Mouse (Mus musculus) cerebellum, adult 18-20 months (tissue): Measurements from ENCODE around the gene Pcgf1.

Experiments
- DNase-seq, 2 experiments: peaks; one replicate each; pipeline ENCODE4 v3.0.0; 2021

The Pcgf1 gene

GRCm38 (mm10) chr6:83066441-83066840 is 11.2 kb upstream of the Pcgf1 start:
- DNase-seq, result no peak

GRCm38 (mm10) chr6:83068221-83068620 is 9.4 kb upstream of the Pcgf1 start:
- DNase-seq, result no peak

GRCm38 (mm10) chr6:83068706-83069487 is 8.8 kb upstream of the Pcgf1 start:
- DNase-seq, result no peak

DNA sequence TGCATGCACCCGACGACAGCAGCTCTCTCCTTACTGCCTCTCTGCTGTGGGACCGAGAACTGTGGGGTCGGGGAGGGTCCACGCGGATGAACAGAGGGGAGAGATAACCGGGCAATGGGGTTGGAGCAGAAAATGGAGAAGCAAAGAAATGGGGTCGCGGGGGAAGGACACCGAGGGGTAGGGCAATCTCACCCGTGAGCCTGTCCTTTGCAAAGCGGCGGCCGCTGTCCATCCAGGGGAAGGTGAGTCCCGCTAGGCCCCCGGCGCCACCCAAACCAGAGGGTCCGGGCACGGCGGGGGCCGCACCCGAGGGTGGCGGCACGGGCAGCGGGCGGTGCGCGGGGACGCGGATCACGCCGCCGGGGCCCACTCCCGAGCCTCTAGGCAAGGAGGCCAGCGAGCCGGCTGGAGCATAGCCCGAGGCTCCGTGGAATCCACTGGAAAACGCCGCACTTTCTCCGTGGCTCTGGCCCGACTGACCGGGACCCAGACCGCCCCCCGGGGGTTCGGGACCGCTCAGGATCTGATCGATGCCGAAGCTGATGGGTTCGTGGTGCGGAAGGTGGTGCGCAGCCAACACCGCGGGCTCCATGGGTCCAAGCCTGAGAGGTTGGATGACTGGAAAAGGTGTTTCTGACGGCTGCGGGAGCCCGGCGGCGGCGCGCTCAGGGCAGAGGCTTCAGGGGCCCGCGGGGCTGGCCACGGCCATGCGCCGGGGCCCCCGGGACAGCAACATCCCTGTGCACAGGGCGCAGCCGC is 8.0 kb upstream of the Pcgf1 start:
- DNase-seq, result no peak

DNA sequence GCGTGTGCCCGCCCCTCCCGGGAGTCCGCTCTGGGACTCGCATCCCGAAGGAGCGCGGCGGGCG is 7.6 kb upstream of the Pcgf1 start, which contains the start of gene Tlx2:
Tlx2 (minus strand) TSS at position 47 of the 64 bp plus-strand sequence.
- peak in 1 of 2 experiments; percentile 34 for DNase-seq

- peak in 1 of 2 experiments; percentile 58 for DNase-seq
Measured at GRCm38 (mm10) chr6:83070311-83071219, 7.1 kb upstream of the Pcgf1 start.

- peak in 1 of 2 experiments; percentile 33 for DNase-seq
Measured at GRCm38 (mm10) chr6:83071220-83071619, 6.4 kb upstream of the Pcgf1 start.

GRCm38 (mm10) chr6:83074979-83075378 is 2.7 kb upstream of the Pcgf1 start:
- no peak for DNase-seq

DNA sequence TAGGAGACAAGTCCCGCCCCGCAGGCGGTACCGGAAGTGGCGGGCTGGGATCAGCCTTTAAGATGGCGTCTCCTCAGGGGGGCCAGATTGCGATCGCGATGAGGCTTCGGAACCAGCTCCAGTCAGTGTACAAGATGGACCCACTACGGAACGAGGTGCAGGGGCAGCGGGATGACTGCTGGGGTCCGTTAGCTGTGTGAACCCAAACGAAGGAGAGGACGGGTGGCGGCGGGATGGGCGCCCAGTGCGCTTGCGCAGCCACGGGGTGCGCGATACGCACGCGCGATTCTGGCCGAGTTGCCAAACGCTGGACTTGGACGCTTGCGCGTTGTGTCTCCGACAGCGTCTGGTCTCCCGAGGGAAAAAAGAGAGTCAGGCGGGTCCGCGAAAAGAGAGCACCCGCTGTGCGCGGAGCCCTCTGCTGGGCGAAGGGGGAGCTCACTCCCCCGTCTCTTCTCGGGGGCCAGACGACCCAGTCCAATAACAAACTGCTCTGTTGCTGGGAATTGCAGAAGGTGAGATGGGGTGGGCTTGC is 722 bp downstream of the Pcgf1 start:
- DNase-seq, result peak; percentile 87 to 100

GRCm38 (mm10) chr6:83080210-83080609 is 2.5 kb downstream of the Pcgf1 start:
- DNase-seq, result no peak

- no peak for DNase-seq
Measured at GRCm38 (mm10) chr6:83083497-83083896, 5.8 kb downstream of the Pcgf1 start.

- no peak for DNase-seq
Measured at GRCm38 (mm10) chr6:83084477-83084876, 6.8 kb downstream of the Pcgf1 start.

GRCm38 (mm10) chr6:83086121-83087035 is 8.7 kb downstream of the Pcgf1 start, which contains the start of gene Lbx2:
TSS of gene Lbx2 (plus strand) at chr6:83086367.
- no peak for DNase-seq

- DNase-seq, result no peak
Measured at GRCm38 (mm10) chr6:83087205-83087925, 9.7 kb downstream of the Pcgf1 start.

GRCm38 (mm10) chr6:83087926-83088260 is 10.2 kb downstream of the Pcgf1 start:
- DNase-seq, result no peak

- DNase-seq, result no peak
Measured at GRCm38 (mm10) chr6:83092416-83093127, 14.9 kb downstream of the Pcgf1 start.

DNA sequence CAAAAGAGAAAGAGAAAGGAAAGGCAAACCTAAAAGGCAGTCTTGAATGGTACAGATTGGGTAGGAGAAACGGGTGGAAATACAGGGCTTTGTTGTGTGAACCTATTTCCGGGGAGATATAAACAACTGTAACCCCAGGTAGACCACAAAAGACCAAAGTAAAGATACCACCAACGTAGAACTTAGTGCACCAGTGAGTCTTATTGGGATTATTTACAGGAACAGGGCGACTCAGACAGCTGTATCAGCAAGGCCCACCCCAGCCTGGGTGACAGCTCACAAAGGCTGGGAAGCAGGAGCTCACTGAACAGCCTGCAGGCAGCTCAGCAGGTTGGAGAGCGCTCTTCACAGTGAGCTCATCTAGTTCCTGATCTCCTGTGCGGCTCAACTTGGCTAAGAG is 18.3 kb downstream of the Pcgf1 start:
- no peak for DNase-seq

DNA sequence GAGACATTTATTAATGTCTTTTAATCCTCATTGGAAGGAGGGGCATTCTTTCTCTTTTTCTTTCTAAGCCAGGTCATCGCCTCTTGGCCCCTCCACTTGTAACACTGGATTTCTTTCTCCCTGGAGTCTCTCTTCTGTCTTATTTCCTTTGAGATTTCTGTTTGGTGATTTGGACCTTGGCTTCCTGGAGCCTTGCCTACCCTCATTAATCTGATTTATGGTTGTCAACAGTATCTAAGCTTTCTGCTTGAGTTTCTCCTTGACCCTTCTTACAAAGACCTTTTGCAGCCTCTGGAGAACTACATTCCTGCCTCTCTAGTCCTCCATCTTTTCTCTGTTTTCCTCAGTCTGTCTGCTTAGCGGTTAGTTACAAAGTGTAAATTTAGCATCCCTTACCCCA is 20.7 kb downstream of the Pcgf1 start:
- no peak for DNase-seq

DNA sequence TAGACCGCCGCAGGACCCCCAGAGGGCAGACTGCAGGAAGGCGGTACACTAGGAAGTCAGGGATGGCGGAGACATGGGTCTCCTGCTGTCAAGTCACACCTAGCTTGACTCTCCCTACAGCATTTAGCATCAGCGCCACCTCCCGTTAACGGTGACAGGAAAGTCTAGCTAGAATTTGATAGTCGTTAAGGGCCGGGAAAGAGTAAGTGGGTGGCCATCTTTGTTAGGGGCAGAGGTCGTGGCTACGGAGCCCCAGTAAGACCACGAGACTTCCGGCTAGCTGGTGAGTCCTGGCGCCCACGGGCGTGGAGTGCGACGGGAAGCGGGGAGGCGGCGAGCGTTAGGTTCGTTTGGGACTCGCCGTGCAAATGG is 23.6 kb downstream of the Pcgf1 start, which contains the start of the genes Ccdc142 and Gm42688:
Ccdc142 (plus strand) TSS at position 286 of the 372 bp plus-strand sequence.
Gm42688 (plus strand) TSS at position 302 of the 372 bp plus-strand sequence.
- DNase-seq, result peak; percentile 91 to 94

DNA sequence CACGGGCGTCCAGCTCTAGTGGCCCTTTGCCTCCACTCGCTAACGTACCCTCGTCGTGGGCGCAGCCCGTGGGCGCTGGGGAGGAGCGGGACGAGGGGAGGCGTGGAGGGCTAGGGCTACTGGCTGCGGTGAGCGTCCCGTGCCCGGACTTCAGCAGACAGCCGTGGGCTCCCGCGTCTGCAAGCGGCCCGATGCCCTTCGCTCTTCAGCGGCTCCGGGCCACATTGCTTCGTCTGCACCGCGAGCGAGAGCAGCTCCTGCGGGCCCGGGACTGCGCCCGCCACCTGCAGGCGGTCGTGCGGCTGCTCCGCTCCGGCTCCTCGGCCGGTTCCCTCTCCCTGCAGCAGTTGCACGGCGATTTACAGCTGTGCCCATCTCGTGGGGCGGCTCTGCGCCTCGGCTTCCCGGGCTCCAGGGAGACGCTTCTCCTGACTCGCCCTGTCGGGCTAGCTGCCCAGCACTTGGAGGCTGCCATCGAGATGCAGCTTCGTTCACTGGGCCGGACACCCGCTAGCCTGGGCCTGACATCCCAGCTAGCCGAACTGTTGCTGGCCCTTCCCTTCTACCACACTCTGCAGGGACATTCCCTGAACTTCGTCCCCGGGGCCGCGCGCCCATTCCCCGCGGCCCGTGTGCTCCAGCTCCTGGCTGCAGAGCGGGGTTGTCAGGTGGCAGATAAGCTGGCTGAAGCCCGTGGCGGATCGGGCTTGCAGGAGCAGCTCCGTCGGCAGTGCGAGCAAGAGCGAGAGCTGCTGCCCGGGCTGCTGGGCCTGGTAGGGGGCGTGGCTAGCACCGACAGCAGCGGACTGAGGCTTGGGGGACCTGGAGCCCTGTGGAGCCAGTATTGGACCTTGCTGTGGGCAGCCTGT is 24.3 kb downstream of the Pcgf1 start:
- DNase-seq, result peak; percentile 52 to 72
